Mouse (Mus musculus): Measurements from ENCODE around the gene Cplx1.

DNA sequence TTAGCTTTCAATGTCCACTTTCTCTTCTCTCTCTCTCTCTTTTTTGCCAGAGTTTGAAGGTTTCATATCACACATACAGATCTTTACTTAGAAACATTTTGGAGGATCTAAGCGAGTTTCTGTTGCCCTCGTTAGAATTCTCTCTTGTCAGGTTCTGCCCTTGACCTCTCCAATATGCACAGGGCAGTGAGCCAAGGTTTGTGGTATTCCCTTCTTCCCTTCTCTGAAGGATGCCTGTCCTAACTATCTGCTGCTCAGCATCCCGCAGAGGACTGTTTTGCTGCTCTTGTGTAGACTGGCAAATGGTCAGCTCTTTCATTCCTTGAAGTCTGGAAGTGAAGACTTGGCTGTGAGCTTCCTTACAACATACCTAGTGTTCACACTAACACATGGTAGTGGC, 14.5 kb upstream of the Cplx1 start:
- TF ChIP-seq CTCF (IDR thresholded peaks at IDR 0.05; ENCODE audit: extremely low read depth, insufficient read depth, low read length) (no peak), POLR2A (IDR thresholded peaks at IDR 0.05; ENCODE audit: extremely low read depth, insufficient read depth, low read length) (no peak)

All from cortical plate, adult 2 months (tissue).